Mouse (Mus musculus) brain, adult 2 months (tissue): ENCODE results near the gene Cyp17a1.

Experiments used
- DNase-seq: peaks from one replicate; pipeline ENCODE4 v3.0.0; 2011; ENCODE audit warnings: low read depth, low spot score

The Cyp17a1 gene

DNA sequence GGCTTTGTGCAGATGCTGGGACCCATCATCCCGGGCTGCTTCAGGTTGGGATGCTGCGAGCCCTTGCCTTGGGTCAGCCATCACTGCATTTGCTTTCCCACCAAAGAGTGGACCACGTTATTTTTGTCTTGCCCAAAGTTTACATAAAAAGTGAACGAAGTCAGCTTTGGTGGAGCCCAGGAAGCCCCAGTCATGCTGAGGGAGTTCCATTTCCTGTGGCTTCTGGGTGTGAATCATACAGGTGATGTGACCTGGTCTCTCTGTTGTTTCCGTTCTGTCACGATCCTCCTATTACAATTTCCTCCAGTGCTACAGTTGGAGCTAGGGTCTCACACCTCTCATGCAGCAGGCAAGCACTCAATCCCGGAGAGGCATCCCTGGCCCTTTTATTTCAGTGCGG, 55.6 kb downstream of the Cyp17a1 start:
- DNase-seq: no peak
